Mouse (Mus musculus) macrophage (primary cell): ENCODE data around the gene Ubqlnl. TPM values are rescaled to one million over a fixed set of nuclear protein-coding genes. Genes with fewer than 3 reads are reported as not detected.

ENCODE experiments used
- polyA plus RNA-seq: library from polyadenylated mRNA; stranded (reverse); fragments of 250-400 nt; gene quantifications from 3 replicates; pipeline ENCODE4 v1.2.4, GENCODE M21; 2018; ENCODE audit warnings: inconsistent platforms

The Ubqlnl gene
- polyA plus RNA-seq, 1 experiment from 2014 or later, result not detected

Other genes starting within 250 kb of the Ubqlnl start
- gene Olfr65, start 247.1 kb downstream of the Ubqlnl start, polyA plus RNA-seq, result not detected in 3 replicates
- not detected in 3 replicates for gene Olfr631, start 221.7 kb downstream of the Ubqlnl start, polyA plus RNA-seq
- gene Olfr632, start 216.2 kb downstream of the Ubqlnl start, polyA plus RNA-seq, result not detected in 3 replicates
- not detected in 3 replicates for gene Olfr633, start 206.1 kb downstream of the Ubqlnl start, polyA plus RNA-seq
- not detected in 3 replicates for gene Olfr635, start 179.4 kb downstream of the Ubqlnl start, polyA plus RNA-seq
- not detected in 3 replicates for gene Olfr638, start 151.8 kb downstream of the Ubqlnl start, polyA plus RNA-seq
- gene Olfr639, start 133.3 kb downstream of the Ubqlnl start, polyA plus RNA-seq, result not detected in 3 replicates
- not detected in 3 replicates for gene Olfr640, start 125.0 kb downstream of the Ubqlnl start, polyA plus RNA-seq
- gene Olfr641, start 115.1 kb downstream of the Ubqlnl start, polyA plus RNA-seq, result not detected in 3 replicates
- not detected in 3 replicates for gene Olfr642, start 97.9 kb downstream of the Ubqlnl start, polyA plus RNA-seq
- not detected in 3 replicates for gene 4930516K23Rik, start 89.1 kb downstream of the Ubqlnl start, polyA plus RNA-seq
- not detected in 3 replicates for gene Olfr644, start 78.7 kb downstream of the Ubqlnl start, polyA plus RNA-seq
- not detected in 3 replicates for gene Olfr645, start 65.1 kb downstream of the Ubqlnl start, polyA plus RNA-seq
- gene Olfr646, start 45.7 kb downstream of the Ubqlnl start, polyA plus RNA-seq, result not detected in 3 replicates
- not detected in 3 replicates for gene Ubqln5, start 20.7 kb downstream of the Ubqlnl start, polyA plus RNA-seq
- not detected in 3 replicates for gene Olfr643, start 13.2 kb downstream of the Ubqlnl start, polyA plus RNA-seq
- not detected in 3 replicates for gene Ubqln3, start 7.3 kb downstream of the Ubqlnl start, polyA plus RNA-seq
- not detected in 3 replicates for gene Olfm5, start 14.3 kb upstream of the Ubqlnl start, polyA plus RNA-seq
- gene Olfr648, start 32.8 kb upstream of the Ubqlnl start, polyA plus RNA-seq, result not detected in 3 replicates
- not detected in 3 replicates for gene Olfr649, start 45.4 kb upstream of the Ubqlnl start, polyA plus RNA-seq
- gene Trim6, start 68.2 kb upstream of the Ubqlnl start, polyA plus RNA-seq, result 0.53 to 1.6 TPM (median 0.83 TPM) in 3 replicates
- 27.8 to 59.6 TPM (median 35.2 TPM) in 3 replicates for gene Trim34a, start 93.9 kb upstream of the Ubqlnl start, polyA plus RNA-seq
- gene Trim5, start 137.5 kb upstream of the Ubqlnl start, polyA plus RNA-seq, result 5.0 to 12.6 TPM (median 9.5 TPM) in 3 replicates
- gene Trim12a, start 164.9 kb upstream of the Ubqlnl start, polyA plus RNA-seq, result 29.2 to 58.7 TPM (median 53.4 TPM) in 3 replicates
- gene Trim34b, start 178.9 kb upstream of the Ubqlnl start, polyA plus RNA-seq, result 0.25 to 0.33 TPM (median 0.26 TPM) in 3 replicates
- 23.2 to 52.7 TPM (median 27.6 TPM) in 3 replicates for gene Trim12c, start 202.8 kb upstream of the Ubqlnl start, polyA plus RNA-seq
- 1.1 to 4.5 TPM (median 1.8 TPM) in 3 replicates for gene Trim30b, start 219.3 kb upstream of the Ubqlnl start, polyA plus RNA-seq